ENCODE assay signal across 21 mouse cellular contexts in genomic region chr10:86258992-86259391, GRCm38 (mm10). TPM values are rescaled to one million over a fixed set of nuclear protein-coding genes. Genes with fewer than 3 reads are reported as not detected.
DNase-seq lines count a peak whose midpoint lies in the region; ATAC-seq and TF ChIP-seq lines count a peak whose summit lies in the region.
"Had no signal": no experiment of that assay in that cellular context is flagged by ENCODE, and none has a peak within 500 bp of the region (broad histone marks: within the 10 kb centered on the region; RNA-seq: fewer than 3 reads in every experiment).

No protein-coding gene starts in this region.

- H3K9me3 ChIP-seq in kidney, embryonic 16.5 days (ENCODE audit: low read length) = peaks cover 3% of the 10 kb centered on the region; the same call in 1 of the 2 replicates
- no peaks in the 10 kb centered on the region for H3K9me3 ChIP-seq in lung, postnatal 0 days (ENCODE audit: low read length)
- no peaks in the 10 kb centered on the region for H3K9me3 ChIP-seq in forebrain, postnatal 0 days (ENCODE audit: low read length)
- H3K9me3 ChIP-seq: forebrain, embryonic 13.5 days; G1E; midbrain, embryonic 12.5 days had no signal

- TF ChIP-seq POLR2A in kidney, adult 2 months (IDR thresholded peaks at IDR 0.05; ENCODE audit: low read depth, low read length) = no peak

- DNase-seq in kidney, adult 2 months = peak; percentile 54
- peak; percentile 44 to 68 for DNase-seq in kidney, postnatal 36 days
- DNase-seq in lung, postnatal 0 days (ENCODE audit: low spot score) = peak; percentile 86
- no peak for DNase-seq in yolk sac, embryonic 10.5 days (ENCODE audit: low spot score)
- no peak for DNase-seq in left cerebral cortex, postnatal 36 days (ENCODE audit: low spot score in 2 of 2)
- no peak for DNase-seq in forebrain, postnatal 0 days
- DNase-seq: adrenal gland, adult 2 months; B cell, adult 2 months; cerebellum, adult 11-12 months; cerebellum, postnatal 36 days; embryo, embryonic 11 days; gastrocnemius, adult 2 months had no signal

- H3K4me2 ChIP-seq in kidney, embryonic 16.5 days (replicated peaks; ENCODE audit: low read depth, low read length) = no peak overlapping the region
- H3K4me2 ChIP-seq in lung, postnatal 0 days (replicated peaks; ENCODE audit: low read depth, low read length) = no peak overlapping the region
- no peak overlapping the region for H3K4me2 ChIP-seq in forebrain, postnatal 0 days (ENCODE audit: low read depth)
- H3K4me2 ChIP-seq: forebrain, embryonic 13.5 days; heart, embryonic 11.5 days; midbrain, embryonic 12.5 days had no signal

- H3K9ac ChIP-seq in kidney, embryonic 16.5 days (replicated peaks; ENCODE audit: low read length) = no peak overlapping the region
- H3K9ac ChIP-seq in lung, postnatal 0 days (replicated peaks; ENCODE audit: low read depth) = no peak overlapping the region
- no peak overlapping the region for H3K9ac ChIP-seq in forebrain, postnatal 0 days
- H3K9ac ChIP-seq: forebrain, embryonic 13.5 days; midbrain, embryonic 12.5 days had no signal

- no peak for ATAC-seq in kidney, embryonic 16.5 days (ENCODE audit: low FRiP score, low TSS enrichment)
- ATAC-seq in lung, postnatal 0 days = peak; percentile 95
- ATAC-seq in forebrain, postnatal 0 days = no peak
- ATAC-seq: forebrain, embryonic 13.5 days; hindbrain, postnatal 0 days; intestine, embryonic 16.5 days; Patski had no signal

- intact Hi-C loops in left cerebral cortex, postnatal 36 days (cut with DNase I) = no loop called here

- no peak overlapping the region for H3K4me3 ChIP-seq in kidney, adult 2 months (ENCODE audit: insufficient read depth, low read depth, low read length)
- H3K4me3 ChIP-seq in kidney, embryonic 16.5 days (ENCODE audit: low read length) = no peak overlapping the region
- no peak overlapping the region for H3K4me3 ChIP-seq in lung, postnatal 0 days (ENCODE audit: low read depth, low read length)
- H3K4me3 ChIP-seq in forebrain, postnatal 0 days (ENCODE audit: low read depth, low read length) = no peak overlapping the region
- H3K4me3 ChIP-seq: forebrain, embryonic 13.5 days; gastrocnemius, adult 2 months; midbrain, embryonic 12.5 days had no signal

- no peak for TF ChIP-seq CTCF in kidney, adult 2 months (conservative IDR thresholded peaks at IDR 0.05; ENCODE audit: insufficient read depth, insufficient read length, low read depth, low read length)
- no peak for TF ChIP-seq CTCF in lung, postnatal 0 days (IDR thresholded peaks at IDR 0.05)
- no peak for TF ChIP-seq CTCF in forebrain, postnatal 0 days (IDR thresholded peaks at IDR 0.05; ENCODE audit: low read depth)

- 58% methylated on average over 3 of the region's 3 CpGs for WGBS in kidney, adult 2 months
- 88% methylated on average over 3 of the region's 3 CpGs for WGBS in kidney, embryonic 16.5 days
- WGBS in lung, postnatal 0 days = 50% methylated on average over 3 of the region's 3 CpGs
- 65% methylated on average over 3 of the region's 3 CpGs for WGBS in forebrain, postnatal 0 days

- no peak overlapping the region for H3K27ac ChIP-seq in kidney, adult 2 months (ENCODE audit: insufficient read depth, low read depth, low read length)
- no peak overlapping the region for H3K27ac ChIP-seq in kidney, embryonic 16.5 days (ENCODE audit: low read length)
- peak overlapping the region; percentile 74 for H3K27ac ChIP-seq in lung, postnatal 0 days (ENCODE audit: low read length)
- H3K27ac ChIP-seq in forebrain, postnatal 0 days (ENCODE audit: low read depth, low read length) = no peak overlapping the region
- H3K27ac ChIP-seq: forebrain, embryonic 13.5 days; gastrocnemius, adult 2 months; hindbrain, postnatal 0 days; midbrain, embryonic 12.5 days had no signal

- peak; percentile 99 for TF ChIP-seq EP300 in lung, postnatal 0 days (IDR thresholded peaks at IDR 0.05)

- H3K27me3 ChIP-seq in kidney, adult 2 months (replicated peaks; ENCODE audit: control insufficient read depth, insufficient read depth, low read length) = no peaks in the 10 kb centered on the region
- no peaks in the 10 kb centered on the region for H3K27me3 ChIP-seq in kidney, embryonic 16.5 days (ENCODE audit: insufficient read depth, low read length)
- no peaks in the 10 kb centered on the region for H3K27me3 ChIP-seq in lung, postnatal 0 days (replicated peaks; ENCODE audit: insufficient read depth, low read length)
- H3K27me3 ChIP-seq in forebrain, postnatal 0 days (ENCODE audit: insufficient read depth, low read length) = no peaks in the 10 kb centered on the region
- H3K27me3 ChIP-seq: CH12.LX; forebrain, embryonic 13.5 days; midbrain, embryonic 12.5 days; Patski had no signal

- H3K4me1 ChIP-seq in kidney, adult 2 months (ENCODE audit: control insufficient read depth, insufficient read depth, low read length) = no peaks in the 10 kb centered on the region
- no peaks in the 10 kb centered on the region for H3K4me1 ChIP-seq in kidney, embryonic 16.5 days (ENCODE audit: insufficient read depth, low read length)
- peaks cover 4% of the 10 kb centered on the region; the same call in 1 of the 2 replicates for H3K4me1 ChIP-seq in lung, postnatal 0 days (ENCODE audit: insufficient read depth, low read depth, low read length)
- H3K4me1 ChIP-seq in forebrain, postnatal 0 days (ENCODE audit: insufficient read depth) = 0 out of 2 replicates have a peak, but pooled peaks cover 6% of the 10 kb centered on the region
- H3K4me1 ChIP-seq: forebrain, embryonic 13.5 days had no signal

- H3K36me3 ChIP-seq in kidney, adult 2 months (ENCODE audit: control insufficient read depth, insufficient read depth, low read length) = no peaks in the 10 kb centered on the region
- H3K36me3 ChIP-seq in kidney, embryonic 16.5 days (ENCODE audit: insufficient read depth, low read length) = no peaks in the 10 kb centered on the region
- no peaks in the 10 kb centered on the region for H3K36me3 ChIP-seq in lung, postnatal 0 days (ENCODE audit: insufficient read depth, low read length)
- H3K36me3 ChIP-seq in forebrain, postnatal 0 days (ENCODE audit: insufficient read depth) = no peaks in the 10 kb centered on the region
- H3K36me3 ChIP-seq: G1E; midbrain, embryonic 12.5 days had no signal

RNA-seq across cellular contexts. Expression of gene Timp3, which starts 41.2 kb away (rescaled TPM):
- polyA plus RNA-seq in kidney, adult 2 months (2012; rRNA removed) = 609 and 859 TPM in 2 replicates
- polyA plus RNA-seq in kidney, embryonic 16.5 days (2015; fragmentation: Nextera tagmentation; extraction: Ambion mirVana) = 114 TPM in 2 replicates
- polyA plus RNA-seq in lung, postnatal 0 days (2015; fragmentation: Nextera tagmentation; extraction: Ambion mirVana) = 207 and 208 TPM in 2 replicates
- 10 to 100 TPM; 53.4 to 70.4 TPM for total RNA-seq in left cerebral cortex, postnatal 36 days (2021)
- 33.5 and 62.9 TPM in 2 replicates for total RNA-seq in forebrain, postnatal 0 days (2014; rRNA removed)
- polyA plus RNA-seq in forebrain, postnatal 0 days (2015; fragmentation: Nextera tagmentation; extraction: Ambion mirVana) = 17.2 and 33.6 TPM in 2 replicates

Comparison
In these comparisons a context has a peak if more than half of its experiments do, and no peak if none do; other contexts are left out.
1. DNase-seq: peak in kidney, adult 2 months (single experiment), kidney, postnatal 36 days (2 of 2) and lung, postnatal 0 days (single experiment); none in yolk sac, embryonic 10.5 days (single experiment), left cerebral cortex, postnatal 36 days (0 of 2) and forebrain, postnatal 0 days (single experiment).